Mouse (Mus musculus) lung, embryonic 16.5 days (tissue): ENCODE measurements at regions not wholly inside any gene's neighbourhood (a gene's known extent, or its start where the extent isn't known, plus 50 kb on each side); places are given as distances from the start of the nearest gene placed in this dataset.

Experiments
- ATAC-seq: fragments of 200-750 bp; cut with Nextera tagmentation; 2 replicates; pipeline ENCODE4 v1.8.0; 2017; ENCODE audit warnings: low read depth, mild to moderate bottlenecking, moderate library complexity
- H3K27ac ChIP-seq: fragments of 300-500 bp; sonication (generic); 2 replicates; pipeline ENCODE4 v1.5.1; 2014; ENCODE audit warnings: mild to moderate bottlenecking, control low read depth, low read length
- H3K27me3 ChIP-seq: fragments of 300-500 bp; sonication (generic); 2 replicates; pipeline ENCODE4 v1.6.1; 2014; ENCODE audit warnings: low read depth, low read length, mixed read lengths; ENCODE audit not compliant: control insufficient read depth, insufficient read depth
- H3K36me3 ChIP-seq: fragments of 300-500 bp; sonication (generic); 2 replicates; pipeline ENCODE4 v1.6.1; 2014; ENCODE audit warnings: low read length; ENCODE audit not compliant: control insufficient read depth, insufficient read depth
- H3K4me1 ChIP-seq: fragments of 300-500 bp; sonication (generic); replicated peaks from 2 replicates; pipeline ENCODE4 v1.6.1; 2014; ENCODE audit warnings: low read length, mixed read lengths; ENCODE audit not compliant: control insufficient read depth, insufficient read depth
- H3K4me2 ChIP-seq: fragments of 300-500 bp; sonication (generic); 2 replicates; pipeline ENCODE4 v1.6.1; 2014; ENCODE audit warnings: low read depth, low read length, control low read depth
- H3K4me3 ChIP-seq: fragments of 300-500 bp; sonication (generic); 2 replicates; pipeline ENCODE4 v1.5.1; 2014; ENCODE audit warnings: mild to moderate bottlenecking, low read length, control low read depth
- H3K9ac ChIP-seq: fragments of 300-500 bp; sonication (generic); 2 replicates; pipeline ENCODE4 v1.6.1; 2014; ENCODE audit warnings: low read length, control low read depth
- H3K9me3 ChIP-seq: fragments of 300-500 bp; sonication (generic); 2 replicates; pipeline ENCODE4 v1.6.1; 2016; ENCODE audit warnings: low read length; ENCODE audit not compliant: control insufficient read depth
- WGBS: fragments of 180-500 bp; shearing (Covaris S2); extraction: QIAGEN DNeasy Blood & Tissue Kit; methylation state at CpG from one replicate; pipeline ENCODE4 v1.1.7; 2014; 5-methylcytosine and 5-hydroxymethylcytosine counted together

DNA sequence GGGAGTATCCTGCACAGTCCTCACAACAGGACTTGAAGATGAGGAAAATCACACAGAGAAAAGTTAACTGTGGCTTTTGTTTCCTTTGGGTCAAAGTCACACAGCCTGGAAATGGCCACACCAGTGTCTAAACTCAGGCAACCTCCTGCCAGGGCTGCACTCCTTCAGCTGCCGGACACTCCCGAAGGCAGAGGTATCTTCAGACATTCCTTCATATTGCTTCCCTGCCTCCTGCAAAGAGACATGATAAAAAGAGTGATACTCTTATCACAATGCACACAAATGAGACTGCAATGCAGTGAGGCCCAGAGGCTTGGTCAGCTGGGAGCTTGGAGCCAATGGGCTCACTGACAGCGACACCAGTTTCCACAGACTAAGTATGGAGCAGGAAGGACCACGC lies 243.4 kb upstream of the Smlr1 start:
- WGBS = 91% methylated on average over 4 of the region's 4 CpGs
- ATAC-seq = no peak
- no peak overlapping the region for H3K4me3 ChIP-seq
- no peaks in the 10 kb centered on the region for H3K9me3 ChIP-seq
- no peak overlapping the region for H3K27ac ChIP-seq
- no peaks in the 10 kb centered on the region for H3K36me3 ChIP-seq
- no peaks in the 10 kb centered on the region for H3K4me1 ChIP-seq
- no peak overlapping the region for H3K4me2 ChIP-seq
- H3K9ac ChIP-seq = no peak overlapping the region
- no peaks in the 10 kb centered on the region for H3K27me3 ChIP-seq

DNA sequence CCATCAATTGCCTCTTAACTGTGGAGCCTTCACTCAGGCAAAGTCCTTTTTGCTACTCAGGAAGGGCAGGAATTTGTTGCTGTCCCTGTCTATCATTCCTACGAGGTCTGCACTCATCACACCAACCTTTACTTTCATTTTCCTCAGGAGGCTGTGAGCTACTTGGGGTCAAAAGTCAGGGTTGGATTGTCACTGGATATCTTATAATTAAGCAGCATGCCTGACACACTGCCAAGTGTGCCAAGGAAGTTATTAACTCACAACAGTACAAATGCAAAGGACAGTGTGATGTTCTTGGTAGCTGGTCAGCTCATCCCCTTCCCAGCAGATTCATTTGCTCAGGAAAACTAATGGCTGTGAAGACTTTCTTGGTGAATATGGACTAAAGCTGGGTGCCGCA lies 241.7 kb upstream of the Smlr1 start:
- Histone ChIP-seq H3K4me2 (no peak overlapping the region), H3K9me3 (no peaks in the 10 kb centered on the region), H3K36me3 (no peaks in the 10 kb centered on the region), H3K27ac (no peak overlapping the region), H3K4me1 (no peaks in the 10 kb centered on the region), H3K9ac (no peak overlapping the region), H3K4me3 (no peak overlapping the region), H3K27me3 (no peaks in the 10 kb centered on the region)
- 70% methylated on average over 2 of the region's 2 CpGs for WGBS
- ATAC-seq = no peak

DNA sequence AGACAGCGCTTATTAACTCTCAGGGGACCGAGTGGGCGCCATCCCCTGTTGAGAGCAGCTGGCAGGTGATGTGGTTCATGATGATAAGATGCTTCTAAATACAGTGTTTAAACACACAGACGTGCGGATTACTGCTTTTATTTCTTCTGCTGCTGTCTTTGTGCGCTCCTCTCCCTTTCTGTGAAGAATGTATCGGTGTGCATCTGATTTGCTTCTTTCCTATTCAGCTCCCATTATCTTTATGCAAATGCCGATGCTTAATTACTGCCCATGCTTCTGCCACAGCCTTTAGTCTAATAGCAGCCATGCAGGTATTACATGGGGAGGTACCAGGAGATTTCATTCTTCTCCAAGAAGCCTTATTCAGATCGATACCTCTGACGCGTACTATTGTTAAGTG lies 240.6 kb upstream of the Smlr1 start:
- Histone ChIP-seq H3K4me2 (no peak overlapping the region), H3K9ac (no peak overlapping the region), H3K9me3 (no peaks in the 10 kb centered on the region), H3K4me3 (no peak overlapping the region), H3K27ac (no peak overlapping the region), H3K4me1 (no peaks in the 10 kb centered on the region), H3K36me3 (no peaks in the 10 kb centered on the region), H3K27me3 (no peaks in the 10 kb centered on the region)
- 83% methylated on average over 11 of the region's 11 CpGs for WGBS
- ATAC-seq = no peak

DNA sequence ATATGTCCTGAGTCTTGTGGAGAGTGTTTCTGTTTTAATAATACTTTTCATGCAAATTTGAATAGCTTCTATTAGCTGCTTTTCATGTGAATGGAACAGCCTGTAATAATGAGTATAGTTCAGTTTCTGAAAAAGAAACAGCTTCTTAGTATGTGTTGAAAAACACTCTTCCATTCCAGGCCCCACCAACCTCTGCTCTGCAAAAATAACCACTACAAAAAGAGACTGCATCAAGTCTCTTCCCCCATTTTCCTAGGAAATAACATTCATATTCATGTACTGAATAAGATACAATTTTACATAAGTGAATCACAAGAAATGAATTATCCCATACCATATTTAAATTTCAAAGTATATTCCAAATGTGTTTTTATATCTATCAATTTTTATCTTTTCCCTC lies 234.0 kb upstream of the Smlr1 start:
- Histone ChIP-seq H3K9ac (no peak overlapping the region), H3K9me3 (no peaks in the 10 kb centered on the region), H3K27ac (no peak overlapping the region), H3K4me2 (no peak overlapping the region), H3K4me3 (no peak overlapping the region), H3K27me3 (no peaks in the 10 kb centered on the region), H3K4me1 (no peaks in the 10 kb centered on the region), H3K36me3 (no peaks in the 10 kb centered on the region)
- no peak for ATAC-seq

DNA sequence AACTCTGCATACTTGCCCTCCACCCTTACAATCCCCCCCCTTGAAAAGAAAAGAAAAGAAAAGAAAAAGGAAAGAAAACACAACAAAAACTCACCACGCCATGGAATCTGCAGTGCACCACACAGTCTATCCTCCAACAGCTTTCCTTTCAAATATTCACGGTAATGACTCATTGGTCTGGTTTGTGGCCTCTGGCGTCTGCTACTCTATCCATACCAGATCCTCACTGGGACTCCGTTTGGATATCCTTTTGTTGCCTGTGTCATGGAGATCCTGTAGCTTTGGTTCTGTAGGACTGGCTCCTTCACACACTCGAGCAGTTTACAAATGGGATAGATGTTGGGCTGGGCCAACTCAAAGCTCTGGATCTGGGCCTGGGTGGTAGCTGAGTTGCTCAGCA lies 232.4 kb upstream of the Smlr1 start:
- Histone ChIP-seq H3K4me2 (no peak overlapping the region), H3K27ac (no peak overlapping the region), H3K9ac (no peak overlapping the region), H3K4me3 (no peak overlapping the region), H3K27me3 (no peaks in the 10 kb centered on the region), H3K4me1 (no peaks in the 10 kb centered on the region), H3K36me3 (no peaks in the 10 kb centered on the region), H3K9me3 (no peaks in the 10 kb centered on the region)
- no peak for ATAC-seq
- WGBS = 73% methylated on average over 5 of the region's 5 CpGs

DNA sequence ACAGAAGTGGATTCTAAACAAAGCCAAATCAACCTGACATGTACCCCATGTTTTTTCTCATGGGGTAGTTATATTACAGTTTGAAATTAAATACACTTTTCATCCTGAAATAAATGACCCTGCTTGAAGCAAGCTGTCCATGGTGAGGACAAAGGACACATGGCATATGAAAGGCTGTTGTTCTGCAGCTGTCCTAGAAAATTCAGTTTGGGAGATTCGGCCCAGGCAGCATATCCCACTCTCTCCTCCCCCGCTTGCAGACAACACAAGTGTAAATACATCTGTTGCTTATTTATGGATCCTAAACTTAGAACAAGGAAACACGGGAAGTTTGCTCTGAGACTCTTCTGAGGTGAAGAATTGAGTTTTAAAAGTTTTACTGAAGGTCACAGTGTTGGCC lies 218.2 kb upstream of the Smlr1 start:
- H3K27ac ChIP-seq = no peak overlapping the region
- no peaks in the 10 kb centered on the region for H3K36me3 ChIP-seq
- no peak overlapping the region for H3K9ac ChIP-seq
- H3K4me3 ChIP-seq = no peak overlapping the region
- no peak for ATAC-seq
- WGBS = 43% methylated on average over 3 of the region's 3 CpGs
- H3K9me3 ChIP-seq = no peaks in the 10 kb centered on the region
- no peaks in the 10 kb centered on the region for H3K4me1 ChIP-seq
- H3K4me2 ChIP-seq = no peak overlapping the region
- H3K27me3 ChIP-seq = no peaks in the 10 kb centered on the region

DNA sequence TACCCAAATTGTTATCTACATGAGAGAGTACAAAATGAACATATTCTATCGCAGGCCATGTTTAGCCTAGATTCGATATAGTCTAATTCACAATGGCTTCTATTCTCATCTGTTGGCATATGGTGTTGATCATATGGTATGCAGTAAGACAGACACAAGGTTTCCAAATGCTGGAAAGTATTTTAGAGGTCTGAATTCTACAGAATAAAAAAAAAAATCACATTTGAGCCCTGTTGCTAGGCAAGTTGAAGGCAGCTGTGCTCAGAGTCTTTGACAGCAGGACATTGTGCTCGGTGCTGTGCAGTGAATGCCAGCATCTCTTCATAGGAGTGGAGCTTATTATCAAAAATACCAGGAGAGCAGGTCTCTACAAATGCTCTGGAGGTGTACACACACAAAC lies 206.6 kb upstream of the Smlr1 start:
- no peaks in the 10 kb centered on the region for H3K36me3 ChIP-seq
- H3K27me3 ChIP-seq = no peaks in the 10 kb centered on the region
- no peak for ATAC-seq
- H3K4me2 ChIP-seq = no peak overlapping the region
- no peaks in the 10 kb centered on the region for H3K4me1 ChIP-seq
- H3K27ac ChIP-seq = no peak overlapping the region
- no peaks in the 10 kb centered on the region for H3K9me3 ChIP-seq
- no peak overlapping the region for H3K4me3 ChIP-seq
- 63% methylated on average over 3 of the region's 3 CpGs for WGBS
- no peak overlapping the region for H3K9ac ChIP-seq

DNA sequence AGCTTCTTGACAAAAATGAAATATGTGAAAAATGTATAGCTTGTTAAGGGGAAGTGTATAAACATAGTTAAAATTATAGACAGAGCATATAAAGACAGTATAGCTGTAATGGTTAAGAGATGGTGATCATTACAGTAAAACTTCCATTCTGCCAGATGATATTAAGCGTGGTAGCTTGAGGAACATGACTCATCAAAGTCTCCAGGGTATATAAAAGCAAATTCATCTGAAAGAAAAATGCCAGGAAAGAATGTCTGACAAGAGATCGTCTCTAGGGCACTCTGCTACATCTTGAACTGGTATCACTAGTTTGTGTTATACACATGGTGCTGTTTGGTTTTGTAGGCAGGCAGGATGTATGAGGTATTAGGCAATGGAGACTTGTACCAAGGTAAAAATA lies 204.9 kb upstream of the Smlr1 start:
- no peaks in the 10 kb centered on the region for H3K27me3 ChIP-seq
- H3K4me3 ChIP-seq = no peak overlapping the region
- WGBS = 60% methylated on average over 2 of the region's 2 CpGs
- H3K9ac ChIP-seq = no peak overlapping the region
- H3K9me3 ChIP-seq = no peaks in the 10 kb centered on the region
- H3K27ac ChIP-seq = no peak overlapping the region
- no peaks in the 10 kb centered on the region for H3K36me3 ChIP-seq
- H3K4me2 ChIP-seq = no peak overlapping the region
- no peak for ATAC-seq
- H3K4me1 ChIP-seq = no peaks in the 10 kb centered on the region

DNA sequence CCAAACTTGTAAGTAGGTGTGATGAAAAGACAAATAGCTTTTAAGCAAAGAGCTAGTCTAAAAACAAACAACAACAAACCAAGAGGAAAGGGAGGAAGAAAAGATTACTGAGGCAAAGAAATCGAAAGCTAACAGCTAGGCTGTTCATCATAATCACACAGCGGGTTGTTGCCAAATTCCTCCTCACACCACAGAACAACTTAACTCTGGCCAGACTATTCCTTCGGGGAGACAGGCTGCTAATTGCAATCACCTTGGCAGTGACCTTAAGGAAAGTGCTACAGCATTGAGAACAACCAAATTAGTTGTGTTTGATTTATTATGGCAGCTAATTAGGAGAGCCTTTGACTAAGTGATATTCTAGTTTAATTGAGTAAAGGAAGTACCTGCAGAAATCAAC lies 194.4 kb upstream of the Smlr1 start:
- 39% methylated on average over 3 of the region's 3 CpGs for WGBS
- no peak for ATAC-seq
- no peak overlapping the region for H3K4me3 ChIP-seq

DNA sequence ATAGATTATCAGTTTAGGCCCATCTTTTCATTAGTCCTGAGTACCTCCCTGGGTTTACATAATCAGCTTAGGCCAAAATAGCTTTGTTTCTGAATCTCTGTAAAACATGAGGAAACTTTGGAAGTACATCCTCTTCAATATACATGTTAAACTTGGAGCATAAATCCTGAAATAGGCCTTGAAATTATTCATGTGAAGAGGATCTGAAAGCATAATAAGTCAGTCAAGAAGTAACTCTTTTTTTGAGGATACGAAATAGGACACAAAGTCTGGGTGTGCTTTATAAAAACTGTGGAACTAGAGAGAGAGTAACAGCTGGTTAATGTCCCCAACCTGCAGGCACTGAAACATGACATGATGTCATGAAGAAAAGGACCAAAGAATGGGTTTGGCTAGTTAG lies 187.9 kb upstream of the Smlr1 start:
- Histone ChIP-seq H3K4me1 (no peaks in the 10 kb centered on the region), H3K4me2 (no peak overlapping the region), H3K4me3 (no peak overlapping the region), H3K27me3 (no peaks in the 10 kb centered on the region), H3K9ac (no peak overlapping the region), H3K9me3 (no peaks in the 10 kb centered on the region), H3K36me3 (no peaks in the 10 kb centered on the region), H3K27ac (no peak overlapping the region)
- ATAC-seq = no peak
- WGBS = 95% methylated on average over 1 of the region's 1 CpGs

More for the DNA sequence above, 194.4 kb upstream of the Smlr1 start:
- Histone ChIP-seq H3K4me2 (no peak overlapping the region), H3K36me3 (no peaks in the 10 kb centered on the region), H3K27me3 (no peaks in the 10 kb centered on the region), H3K9me3 (no peaks in the 10 kb centered on the region), H3K4me1 (no peaks in the 10 kb centered on the region), H3K27ac (no peak overlapping the region), H3K9ac (no peak overlapping the region)
